Mouse (Mus musculus) E14TG2a.4 (cell line): ENCODE measurements around the gene Clpx.

Experiments used
- CTCF ChIP-seq: conservative IDR thresholded peaks from 2 replicates; pipeline ENCODE4 v1.5.1; 2014; ENCODE audit warnings: low read length
- NANOG ChIP-seq: IDR thresholded peaks from 2 replicates; pipeline ENCODE4 v1.6.1; 2014; ENCODE audit warnings: borderline replicate concordance, low read length, mixed read lengths
- POU5F1 ChIP-seq: IDR thresholded peaks from 2 replicates; pipeline ENCODE4 v1.6.1; 2014; ENCODE audit warnings: low read length, borderline replicate concordance

DNA sequence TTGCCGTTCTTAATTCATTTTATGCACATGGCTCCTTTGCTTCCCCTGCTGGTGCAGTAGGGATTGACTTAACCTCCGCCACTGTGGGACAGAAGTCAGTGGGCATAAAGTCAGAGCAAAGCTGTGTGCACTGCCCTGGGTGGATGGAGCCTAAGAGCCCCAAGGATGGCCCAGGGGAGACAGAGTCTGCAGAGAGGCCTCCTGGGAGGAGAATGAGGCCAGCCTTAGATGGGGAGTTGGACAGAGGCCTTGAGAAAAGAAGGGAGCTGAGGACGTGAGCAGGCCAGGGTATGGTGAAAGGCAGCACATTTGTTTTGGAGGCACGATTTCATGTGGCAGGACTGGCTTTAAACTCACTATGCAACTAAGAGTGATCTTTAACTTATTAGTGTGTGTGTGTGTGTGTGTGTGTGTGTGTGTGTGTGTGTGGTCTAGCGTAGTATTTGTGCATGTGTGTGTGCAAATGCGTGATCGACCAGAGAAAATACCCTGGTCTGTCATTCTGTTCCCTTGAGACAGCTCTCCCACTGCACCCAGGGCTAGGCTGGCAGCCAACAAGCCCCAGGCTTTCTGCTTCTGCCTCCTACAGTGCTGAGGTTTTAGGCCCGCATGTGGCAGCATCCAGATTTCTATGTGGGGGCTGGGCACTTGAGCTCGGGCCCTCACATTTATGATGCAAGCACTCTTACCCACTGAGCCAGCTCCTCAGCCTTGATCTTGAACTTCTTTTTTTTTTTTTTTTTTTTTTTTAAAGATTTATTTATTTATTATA, 81.3 kb downstream of the Clpx start:
- TF ChIP-seq CTCF: no peak
- TF ChIP-seq POU5F1: no peak
- TF ChIP-seq NANOG: no peak
